ENCODE assay signal across 9 mouse cellular contexts in the genomic region with DNA sequence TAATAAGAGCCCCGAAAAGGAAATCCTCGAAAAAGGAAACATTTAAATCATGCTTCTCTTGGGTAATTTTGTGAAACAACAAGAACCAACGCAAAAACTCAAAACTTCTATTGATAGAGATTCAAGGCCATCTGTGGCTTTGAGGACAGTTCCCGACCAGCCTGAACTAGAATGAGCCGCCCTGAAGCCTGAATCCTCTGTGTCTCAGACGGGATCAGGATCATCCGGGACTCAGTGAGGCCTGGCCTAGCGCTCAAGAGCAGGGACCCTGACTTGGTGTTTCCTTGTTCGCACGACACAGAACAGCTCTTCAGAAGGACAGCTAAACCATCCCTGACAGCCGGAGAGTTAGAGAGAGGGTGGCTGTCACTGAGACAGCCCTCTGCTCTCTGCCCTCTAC.
DNase-seq lines count a peak whose midpoint lies in the region; ATAC-seq and TF ChIP-seq lines count a peak whose summit lies in the region.
"Had no signal": no experiment of that assay in that cellular context is flagged by ENCODE, and none has a peak within 500 bp of the region (broad histone marks: within the 10 kb centered on the region; RNA-seq: fewer than 3 reads in every experiment).

No protein-coding gene starts in this region.

- no peaks in the 10 kb centered on the region for H3K9me3 ChIP-seq in heart, embryonic 16.5 days (replicated peaks; ENCODE audit: control insufficient read depth, low read length)
- H3K9me3 ChIP-seq in limb, embryonic 12.5 days, result no peaks in the 10 kb centered on the region
- no peaks in the 10 kb centered on the region for H3K9me3 ChIP-seq in midbrain, embryonic 16.5 days (replicated peaks; ENCODE audit: control insufficient read depth, low read length, poor library complexity, severe bottlenecking)

- H3K4me3 ChIP-seq in heart, embryonic 16.5 days (ENCODE audit: low read length), result no peak overlapping the region
- H3K4me3 ChIP-seq in limb, embryonic 12.5 days (replicated peaks), result no peak overlapping the region
- no peak overlapping the region for H3K4me3 ChIP-seq in midbrain, embryonic 16.5 days (ENCODE audit: low read depth, low read length)

- no peak overlapping the region for H3K9ac ChIP-seq in heart, embryonic 16.5 days (ENCODE audit: low read length)
- no peak overlapping the region for H3K9ac ChIP-seq in limb, embryonic 12.5 days (replicated peaks)
- H3K9ac ChIP-seq in midbrain, embryonic 16.5 days (ENCODE audit: low read depth, low read length), result no peak overlapping the region
- H3K9ac ChIP-seq: forebrain, postnatal 0 days had no signal

- TF ChIP-seq POLR2A in brain, embryonic 14.5 days (IDR thresholded peaks at IDR 0.05; ENCODE audit: borderline replicate concordance, extremely low read depth, insufficient read depth, insufficient read length, poor library complexity, severe bottlenecking), result no peak

- WGBS in heart, embryonic 16.5 days, result 78% methylated on average over 11 of the region's 11 CpGs
- 79% methylated on average over 11 of the region's 11 CpGs for WGBS in limb, embryonic 12.5 days
- WGBS in midbrain, embryonic 16.5 days, result 91% methylated on average over 11 of the region's 11 CpGs

- H3K4me2 ChIP-seq in heart, embryonic 16.5 days (ENCODE audit: low read depth, low read length), result no peak overlapping the region
- no peak overlapping the region for H3K4me2 ChIP-seq in limb, embryonic 12.5 days
- H3K4me2 ChIP-seq in midbrain, embryonic 16.5 days (ENCODE audit: low read length), result no peak overlapping the region

- H3K36me3 ChIP-seq in heart, embryonic 16.5 days (ENCODE audit: control insufficient read depth, insufficient read depth), result no peaks in the 10 kb centered on the region
- no peaks in the 10 kb centered on the region for H3K36me3 ChIP-seq in limb, embryonic 12.5 days
- no peaks in the 10 kb centered on the region for H3K36me3 ChIP-seq in midbrain, embryonic 16.5 days (ENCODE audit: control insufficient read depth, insufficient read depth, low read length)

- DNase-seq in heart, postnatal 14 days, result no peak
- peak; percentile 56 for DNase-seq in ES-CJ7 (ENCODE audit: low read depth, low spot score)
- DNase-seq in brain, embryonic 14.5 days (ENCODE audit: low read depth), result peak; percentile 11
- no peak for DNase-seq in ovary, postnatal 14 days (ENCODE audit: low spot score)
- DNase-seq: cerebellum, adult 18-20 months had no signal

- no peaks in the 10 kb centered on the region for H3K27me3 ChIP-seq in heart, embryonic 16.5 days (ENCODE audit: control insufficient read depth, insufficient read depth, low read length)
- H3K27me3 ChIP-seq in limb, embryonic 12.5 days, result no peaks in the 10 kb centered on the region
- H3K27me3 ChIP-seq in midbrain, embryonic 16.5 days (ENCODE audit: control insufficient read depth, insufficient read depth, low read depth, low read length), result no peaks in the 10 kb centered on the region

- peak overlapping the region; percentile 48 for H3K27ac ChIP-seq in heart, embryonic 16.5 days (ENCODE audit: low read length)
- peak overlapping the region; percentile 90 for H3K27ac ChIP-seq in limb, embryonic 12.5 days
- H3K27ac ChIP-seq in midbrain, embryonic 16.5 days (ENCODE audit: low read length), result no peak overlapping the region

- intact Hi-C loops in heart, postnatal 14 days (cut with DNase I), result no loop called here

- H3K4me1 ChIP-seq in heart, embryonic 16.5 days (ENCODE audit: control insufficient read depth, insufficient read depth, low read length), result peaks cover 14% of the 10 kb centered on the region
- H3K4me1 ChIP-seq in limb, embryonic 12.5 days (replicated peaks), result peaks cover 30% of the 10 kb centered on the region
- H3K4me1 ChIP-seq in midbrain, embryonic 16.5 days (ENCODE audit: control insufficient read depth, insufficient read depth, low read length), result no peaks in the 10 kb centered on the region

- ATAC-seq in heart, embryonic 16.5 days (replicated peaks; ENCODE audit: extremely low read depth, insufficient read depth, low FRiP score), result no peak
- 0 out of 2 replicates have a peak, but pooled peaks have one; percentile 3 for ATAC-seq in limb, embryonic 12.5 days (ENCODE audit: insufficient number of reproducible peaks, insufficient read depth, low FRiP score, low TSS enrichment, low read depth)
- no peak for ATAC-seq in midbrain, embryonic 16.5 days

- TF ChIP-seq CTCF in brain, embryonic 14.5 days (IDR thresholded peaks at IDR 0.05; ENCODE audit: borderline replicate concordance, extremely low read depth, insufficient read depth, insufficient read length), result no peak

Comparison
In these comparisons a context has a peak if more than half of its experiments do, and no peak if none do; other contexts are left out.
1. DNase-seq: peak in ES-CJ7 (single experiment) and brain, embryonic 14.5 days (single experiment); none in heart, postnatal 14 days (0 of 2) and ovary, postnatal 14 days (single experiment).